Mouse (Mus musculus) stomach, embryonic 14.5 days (tissue): ENCODE data around the gene Ets2. TPM values are rescaled to one million over a fixed set of nuclear protein-coding genes. Genes with fewer than 3 reads are reported as not detected.
A peak's percentile ranks its signal among the peaks of the same experiment; 100 is the strongest.

Experiments used
- ATAC-seq: fragments of 200-750 bp; cut with Nextera tagmentation; 2 replicates; pipeline ENCODE4 v1.8.0; 2017; ENCODE audit warnings: low read depth, moderate TSS enrichment; ENCODE audit not compliant: insufficient number of reproducible peaks, insufficient read depth, low FRiP score
- H3K27ac ChIP-seq: fragments of 300-500 bp; sonication (generic); 2 replicates; pipeline ENCODE4 v1.5.1; 2014; ENCODE audit warnings: mild to moderate bottlenecking, low read length, moderate library complexity, mixed read lengths
- H3K27me3 ChIP-seq: fragments of 300-500 bp; sonication (generic); 2 replicates; pipeline ENCODE4 v1.6.1; 2014; ENCODE audit warnings: low read length, control low read depth, mixed read lengths; ENCODE audit not compliant: control insufficient read depth, insufficient read depth
- H3K36me3 ChIP-seq: fragments of 300-500 bp; sonication (generic); 2 replicates; pipeline ENCODE4 v1.6.1; 2014; ENCODE audit warnings: mild to moderate bottlenecking, control low read depth, low read length, moderate library complexity, mixed read lengths; ENCODE audit not compliant: control insufficient read depth, insufficient read depth
- H3K4me1 ChIP-seq: fragments of 300-500 bp; sonication (generic); 2 replicates; pipeline ENCODE4 v1.6.1; 2014; ENCODE audit warnings: low read length, control low read depth, mixed read lengths; ENCODE audit not compliant: control insufficient read depth, insufficient read depth
- H3K4me2 ChIP-seq: fragments of 300-500 bp; sonication (generic); replicated peaks from 2 replicates; pipeline ENCODE4 v1.6.1; 2014; ENCODE audit warnings: low read depth, low read length, control low read depth
- H3K4me3 ChIP-seq: fragments of 300-500 bp; sonication (generic); 2 replicates; pipeline ENCODE4 v1.5.1; 2014; ENCODE audit warnings: low read depth, low read length, control low read depth
- H3K9ac ChIP-seq: fragments of 300-500 bp; sonication (generic); replicated peaks from 2 replicates; pipeline ENCODE4 v1.6.1; 2014; ENCODE audit warnings: low read depth, mild to moderate bottlenecking, control low read depth, low read length, moderate library complexity, mixed read lengths
- H3K9me3 ChIP-seq: fragments of 300-500 bp; sonication (generic); 2 replicates; pipeline ENCODE4 v1.6.1; 2016; ENCODE audit warnings: low read depth, low read length, control low read depth; ENCODE audit not compliant: control insufficient read depth
- WGBS: fragments of 180-500 bp; shearing (Covaris S2); extraction: QIAGEN DNeasy Blood & Tissue Kit; methylation state at CpG from one replicate; pipeline ENCODE4 v1.1.7; 2014; 5-methylcytosine and 5-hydroxymethylcytosine counted together
- polyA plus RNA-seq: library from polyadenylated mRNA; unstranded; fragments of >200 nt; fragmentation: Nextera tagmentation; extraction: Ambion mirVana; gene quantifications from 2 replicates; pipeline ENCODE4 v1.2.1, GENCODE M21; 2014

Ets2 gene
- polyA plus RNA-seq, 1 experiment from 2014 or later, result 37.9 TPM

DNA sequence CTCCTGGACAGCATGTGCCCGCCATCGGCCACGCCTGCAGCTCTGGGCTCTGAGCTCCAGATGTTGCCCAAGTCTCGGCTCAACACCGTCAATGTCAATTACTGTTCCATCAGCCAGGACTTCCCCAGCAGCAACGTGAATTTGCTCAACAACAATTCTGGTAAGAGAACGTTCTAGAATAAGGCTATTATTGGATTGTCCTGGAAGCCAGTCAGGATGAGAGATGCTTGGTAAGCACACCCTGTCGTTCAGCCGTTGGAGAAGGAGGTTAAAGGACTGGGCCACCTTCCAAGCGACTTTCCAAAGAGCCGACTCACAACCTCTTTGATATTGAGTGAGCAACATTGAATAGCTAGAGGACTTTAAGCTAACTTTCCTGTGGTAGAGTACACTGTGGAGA, 13.2 kb downstream of the Ets2 start:
- Histone ChIP-seq H3K27me3 (no peaks in the 10 kb centered on the region), H3K9ac (no peak overlapping the region), H3K4me2 (no peak overlapping the region), H3K4me3 (no peak overlapping the region), H3K4me1 (no peaks in the 10 kb centered on the region), H3K9me3 (no peaks in the 10 kb centered on the region), H3K36me3 (peaks cover 85% of the 10 kb centered on the region), H3K27ac (no peak overlapping the region)
- WGBS, result 91% methylated on average over 11 of the region's 11 CpGs
- ATAC-seq, result no peak

GRCm38 (mm10) chr16:95716061-95716706, 14.3 kb downstream of the Ets2 start:
- peak; percentile 53 for ATAC-seq
- H3K9ac ChIP-seq, result no peak overlapping the region

GRCm38 (mm10) chr16:95717631-95718030, 15.8 kb downstream of the Ets2 start:
- peaks cover 69% of the 10 kb centered on the region for H3K36me3 ChIP-seq
- H3K4me2 ChIP-seq, result no peak overlapping the region
- peaks cover 8% of the 10 kb centered on the region; the same call in 1 of the 2 replicates for H3K9me3 ChIP-seq
- no peaks in the 10 kb centered on the region for H3K4me1 ChIP-seq
- 92% methylated on average over 6 of the region's 6 CpGs for WGBS
- H3K4me3 ChIP-seq, result no peak overlapping the region
- ATAC-seq, result no peak
- no peak overlapping the region for H3K9ac ChIP-seq
- H3K27me3 ChIP-seq, result no peaks in the 10 kb centered on the region
- H3K27ac ChIP-seq, result no peak overlapping the region

More at GRCm38 (mm10) chr16:95716061-95716706, 14.3 kb downstream of the Ets2 start:
- H3K27ac ChIP-seq, result no peak overlapping the region; the same call in 1 of the 2 replicates
- peaks cover 83% of the 10 kb centered on the region for H3K36me3 ChIP-seq
- H3K4me3 ChIP-seq, result no peak overlapping the region
- 74% methylated on average over 12 of the region's 12 CpGs for WGBS
- no peak overlapping the region for H3K4me2 ChIP-seq
- H3K27me3 ChIP-seq, result no peaks in the 10 kb centered on the region
- peaks cover 4% of the 10 kb centered on the region; the same call in 1 of the 2 replicates for H3K9me3 ChIP-seq
- no peaks in the 10 kb centered on the region for H3K4me1 ChIP-seq

- peaks cover 8% of the 10 kb centered on the region; the same call in 1 of the 2 replicates for H3K9me3 ChIP-seq
- H3K36me3 ChIP-seq, result peaks cover 69% of the 10 kb centered on the region
- no peaks in the 10 kb centered on the region for H3K27me3 ChIP-seq
- no peak overlapping the region for H3K9ac ChIP-seq
- no peaks in the 10 kb centered on the region for H3K4me1 ChIP-seq
- no peak for ATAC-seq
- no peak overlapping the region for H3K4me3 ChIP-seq
- WGBS, result 98% methylated on average over 4 of the region's 4 CpGs
- no peak overlapping the region for H3K27ac ChIP-seq
- H3K4me2 ChIP-seq, result no peak overlapping the region
These were observed 16.2 kb downstream of the Ets2 start for GRCm38 (mm10) chr16:95718119-95718518.

DNA sequence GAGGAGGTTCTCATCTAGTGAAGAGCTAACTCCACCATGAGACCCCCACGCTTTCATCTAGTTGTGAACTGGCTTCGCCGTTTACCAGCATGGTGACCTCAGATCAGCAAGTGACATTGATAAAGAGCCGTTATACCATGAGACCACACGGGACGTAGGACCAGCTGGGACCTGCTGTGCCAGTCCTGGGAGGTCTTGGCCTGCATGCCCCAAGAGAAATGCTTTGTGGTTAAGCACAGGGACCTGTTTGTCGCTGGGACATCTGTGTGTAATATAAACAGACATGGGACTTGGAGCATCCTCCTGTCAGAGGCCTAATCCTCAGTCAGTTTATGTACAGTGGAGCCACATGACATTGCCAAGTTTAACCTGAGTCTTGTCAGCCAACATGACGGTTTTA, 18.7 kb downstream of the Ets2 start:
- Histone ChIP-seq H3K9me3 (peaks cover 8% of the 10 kb centered on the region; the same call in 1 of the 2 replicates), H3K27ac (no peak overlapping the region), H3K4me1 (no peaks in the 10 kb centered on the region), H3K4me2 (no peak overlapping the region), H3K36me3 (peaks cover 51% of the 10 kb centered on the region), H3K4me3 (no peak overlapping the region), H3K27me3 (no peaks in the 10 kb centered on the region), H3K9ac (no peak overlapping the region)
- no peak for ATAC-seq
- WGBS, result 86% methylated on average over 8 of the region's 8 CpGs

DNA sequence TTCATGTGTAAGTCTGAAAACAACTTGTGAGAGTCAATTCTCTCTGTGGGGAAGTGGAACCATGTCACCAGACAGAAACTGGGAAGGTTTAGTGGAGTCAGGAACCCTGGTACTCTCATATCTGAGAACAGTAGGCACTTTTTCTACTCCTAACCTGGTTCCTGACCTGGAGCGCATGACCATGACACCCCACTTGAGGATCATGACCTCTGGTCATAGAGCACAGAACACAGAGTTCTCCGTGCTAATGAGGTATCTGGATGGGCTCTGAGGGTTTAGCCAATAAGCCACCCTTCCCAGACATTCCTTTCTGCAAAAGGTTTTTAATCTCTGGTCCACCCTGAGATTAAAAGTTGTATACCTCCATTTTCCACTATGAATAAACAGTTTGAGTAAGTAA, 22.4 kb downstream of the Ets2 start:
- no peaks in the 10 kb centered on the region for H3K4me1 ChIP-seq
- no peak overlapping the region for H3K4me2 ChIP-seq
- H3K27ac ChIP-seq, result no peak overlapping the region
- H3K9me3 ChIP-seq, result peaks cover 8% of the 10 kb centered on the region; the same call in 1 of the 2 replicates
- ATAC-seq, result no peak
- no peaks in the 10 kb centered on the region for H3K27me3 ChIP-seq
- peaks cover 15% of the 10 kb centered on the region for H3K36me3 ChIP-seq
- WGBS, result 75% methylated on average over 2 of the region's 2 CpGs
- no peak overlapping the region for H3K4me3 ChIP-seq
- no peak overlapping the region for H3K9ac ChIP-seq

DNA sequence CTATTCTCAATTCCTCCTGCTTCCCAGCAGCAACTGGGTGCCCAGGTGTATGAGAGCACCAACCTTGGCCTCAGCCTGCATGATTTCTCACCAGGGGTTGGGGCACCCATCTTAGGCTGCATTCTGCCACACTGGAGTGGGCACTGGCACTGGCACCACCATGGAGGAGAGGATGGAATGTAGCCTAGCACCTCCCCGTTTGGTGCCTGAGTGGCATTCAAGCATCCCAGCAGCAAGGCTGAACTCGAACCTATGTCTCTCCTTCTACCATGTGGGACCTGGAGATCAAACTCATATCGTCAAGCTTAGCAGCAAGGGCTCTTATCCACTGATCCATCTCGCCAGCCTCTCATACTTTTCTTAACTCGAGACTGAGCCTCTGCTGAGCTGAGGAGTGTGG, 22.9 kb downstream of the Ets2 start:
- Histone ChIP-seq H3K9me3 (peaks cover 8% of the 10 kb centered on the region; the same call in 1 of the 2 replicates), H3K4me3 (no peak overlapping the region), H3K4me2 (no peak overlapping the region), H3K36me3 (peaks cover 10% of the 10 kb centered on the region), H3K4me1 (no peaks in the 10 kb centered on the region), H3K9ac (no peak overlapping the region), H3K27me3 (no peaks in the 10 kb centered on the region), H3K27ac (no peak overlapping the region)
- no peak for ATAC-seq
- WGBS, result 78% methylated on average over 5 of the region's 5 CpGs

DNA sequence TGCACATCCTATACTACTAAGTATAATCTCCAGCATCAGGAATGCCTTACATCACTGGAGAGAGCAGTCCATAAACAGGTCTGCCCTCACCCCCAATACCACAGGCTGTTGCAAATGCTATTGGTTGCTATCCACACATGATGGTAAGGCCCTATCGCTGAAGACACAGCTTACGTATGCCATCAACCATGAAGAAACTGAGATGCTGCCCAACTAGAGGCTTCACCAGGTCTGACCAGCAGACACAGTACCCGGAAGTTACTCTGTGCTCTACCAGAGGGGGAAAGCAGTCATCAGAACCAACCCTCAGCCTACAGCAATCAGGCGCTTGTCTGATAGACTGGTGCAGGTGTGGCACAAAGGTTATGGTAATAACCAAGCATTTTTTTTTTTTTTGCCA, 24.9 kb downstream of the Ets2 start:
- no peaks in the 10 kb centered on the region for H3K27me3 ChIP-seq
- ATAC-seq, result no peak
- no peaks in the 10 kb centered on the region for H3K4me1 ChIP-seq
- no peak overlapping the region for H3K4me3 ChIP-seq
- peaks cover 4% of the 10 kb centered on the region; the same call in 1 of the 2 replicates for H3K9me3 ChIP-seq
- H3K27ac ChIP-seq, result no peak overlapping the region
- 88% methylated on average over 4 of the region's 4 CpGs for WGBS
- H3K36me3 ChIP-seq, result no peaks in the 10 kb centered on the region
- H3K4me2 ChIP-seq, result no peak overlapping the region
- H3K9ac ChIP-seq, result no peak overlapping the region
